Mouse (Mus musculus): ENCODE results near the gene Shank2.
A peak's percentile ranks its signal among the peaks of the same experiment; 100 is the strongest.

Gene Shank2

DNA sequence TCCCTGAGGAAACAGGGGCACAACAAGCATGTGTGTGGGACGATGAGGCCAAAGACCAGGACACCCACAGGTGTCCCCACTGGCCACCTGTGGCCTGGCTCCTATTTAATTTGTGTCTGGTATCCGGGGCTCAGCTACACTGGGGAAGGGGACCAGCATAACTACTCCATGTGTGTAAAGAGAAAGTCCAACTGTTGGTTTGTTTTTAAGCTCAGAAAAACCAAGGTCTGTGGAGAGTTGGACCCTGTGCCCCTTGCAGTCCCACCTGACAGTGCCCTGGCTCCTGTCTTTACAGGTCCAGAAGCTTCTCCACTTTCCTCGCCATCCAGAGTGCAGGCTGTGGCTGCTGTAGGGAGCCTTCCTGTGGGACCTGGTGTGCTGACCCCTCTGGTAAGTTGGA is at the start of gene Shank2:
Gene Shank2, plus strand, starts transcription at position 301 of the 400 bp plus-strand sequence.
- no peak for DNase-seq

GRCm38 (mm10) chr7:143952130-143952529 is 49.6 kb upstream of the Shank2 start:
- DNase-seq = no peak

DNA sequence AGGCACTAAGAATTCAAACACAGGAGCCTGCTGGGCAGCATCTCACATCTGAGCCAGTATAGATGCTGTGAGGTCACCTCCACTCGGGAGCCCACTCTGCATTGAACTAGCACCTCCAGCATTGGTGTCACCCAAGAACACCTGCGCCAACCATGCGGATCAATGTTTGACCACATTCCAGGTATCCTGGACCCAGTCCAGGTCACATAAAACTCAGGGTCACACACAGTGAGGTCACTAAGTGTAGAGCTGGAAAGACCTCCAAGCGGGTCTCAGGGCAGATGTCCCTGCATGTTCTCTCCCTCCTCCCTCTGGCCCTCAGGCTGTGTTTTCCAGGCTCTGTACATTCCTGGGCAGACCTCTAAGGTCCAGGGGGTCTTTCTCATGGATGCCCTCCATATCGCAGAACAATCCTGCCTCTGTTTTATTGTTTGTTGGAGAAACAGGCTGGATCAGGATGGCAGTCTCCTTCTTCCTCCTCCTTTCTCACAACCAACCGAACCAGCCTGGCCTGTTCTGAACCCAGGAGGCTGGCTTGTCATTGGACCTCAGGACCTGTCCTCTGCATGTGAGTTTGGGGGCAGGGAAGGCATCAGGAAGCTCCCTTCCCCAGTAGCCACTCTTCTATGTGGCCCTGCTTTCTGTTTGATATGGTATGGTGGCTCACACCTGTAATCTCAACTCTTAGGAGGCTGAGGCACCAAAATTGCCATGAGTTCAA is 45.0 kb upstream of the Shank2 start:
- DNase-seq = peak; percentile 80 to 86

DNA sequence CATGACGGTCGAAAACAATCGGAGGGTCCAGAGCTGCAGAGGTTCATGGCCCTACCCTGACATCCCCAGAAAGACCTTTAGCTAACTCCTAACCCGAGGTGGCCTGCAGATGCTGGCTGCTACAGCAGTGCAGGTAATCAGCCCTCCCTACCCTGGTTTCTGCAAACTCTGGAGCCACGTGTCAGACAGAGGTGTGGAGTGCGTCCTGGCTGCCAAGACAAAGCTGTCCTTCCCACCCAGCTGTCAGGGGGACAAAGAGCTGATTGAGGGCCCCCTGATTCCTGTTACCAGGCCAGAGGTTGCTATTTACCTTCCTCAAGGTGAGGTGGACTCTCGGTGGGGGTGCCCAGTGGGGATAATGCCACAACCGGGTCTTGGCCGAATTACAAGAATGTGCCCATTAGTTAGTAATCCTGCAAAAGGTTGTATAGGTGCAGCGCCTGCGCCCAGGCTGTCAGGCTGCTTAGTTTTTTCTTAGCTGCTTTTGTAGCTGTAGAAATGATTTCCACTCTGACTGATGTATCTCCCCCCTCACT is 43.6 kb upstream of the Shank2 start:
- DNase-seq = peak; percentile 68 to 81

DNA sequence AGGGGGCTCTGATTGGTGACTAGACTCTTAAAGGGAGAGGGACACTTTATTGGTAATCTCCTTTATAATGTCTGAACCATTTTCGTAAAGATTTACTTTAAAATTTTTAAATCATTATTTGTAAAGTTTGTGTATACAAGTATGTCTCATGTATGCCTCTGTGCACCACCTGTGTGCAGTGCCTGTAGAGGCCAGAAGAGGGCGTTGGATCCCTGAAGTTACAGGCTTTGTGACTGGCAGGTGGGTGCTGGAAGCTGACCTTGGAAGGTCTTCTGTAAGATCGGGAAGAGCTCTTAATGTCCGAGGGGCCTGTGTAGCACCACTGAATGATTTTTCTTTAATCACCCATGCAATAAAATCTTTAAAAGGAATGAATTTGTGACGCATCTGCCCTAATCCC is 37.9 kb upstream of the Shank2 start:
- no peak for DNase-seq

- DNase-seq = no peak
Measured at GRCm38 (mm10) chr7:143966621-143967020, 35.1 kb upstream of the Shank2 start.

DNA sequence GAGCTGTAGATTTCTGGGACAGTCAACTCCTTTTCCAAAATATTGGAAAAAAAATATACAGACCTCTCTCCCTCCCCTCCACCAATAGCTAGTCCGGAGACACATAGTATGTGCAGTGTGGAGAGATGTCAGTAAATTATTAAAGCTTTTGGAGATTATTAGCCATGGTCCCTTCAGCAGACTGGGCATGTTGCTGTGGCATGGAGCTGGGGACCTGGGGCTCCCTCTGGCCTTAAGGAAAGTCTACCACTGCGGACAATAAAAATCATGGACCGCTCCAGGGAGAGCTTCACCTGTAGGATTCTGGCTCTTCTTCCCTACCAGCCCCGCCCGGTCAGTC is 24.3 kb upstream of the Shank2 start:
- DNase-seq = no peak

- peak; percentile 61 to 80 for DNase-seq
Measured at GRCm38 (mm10) chr7:143977831-143978682, 23.7 kb upstream of the Shank2 start.

- DNase-seq = peak; percentile 83 to 91
Measured at GRCm38 (mm10) chr7:143978741-143979371, 22.9 kb upstream of the Shank2 start.

GRCm38 (mm10) chr7:143979986-143980385 is 21.7 kb upstream of the Shank2 start:
- DNase-seq = peak; percentile 47 to 62

GRCm38 (mm10) chr7:143986281-143986680 is 15.4 kb upstream of the Shank2 start:
- DNase-seq = peak; percentile 35 to 80

- peak in 1 of 2 experiments; percentile 49 for DNase-seq
Measured at GRCm38 (mm10) chr7:143991160-143991559, 10.6 kb upstream of the Shank2 start.

- DNase-seq = no peak
Measured at GRCm38 (mm10) chr7:143999073-143999472, 2.7 kb upstream of the Shank2 start.

- no peak for DNase-seq
Measured at GRCm38 (mm10) chr7:144003471-144003870, 1.7 kb downstream of the Shank2 start.

DNA sequence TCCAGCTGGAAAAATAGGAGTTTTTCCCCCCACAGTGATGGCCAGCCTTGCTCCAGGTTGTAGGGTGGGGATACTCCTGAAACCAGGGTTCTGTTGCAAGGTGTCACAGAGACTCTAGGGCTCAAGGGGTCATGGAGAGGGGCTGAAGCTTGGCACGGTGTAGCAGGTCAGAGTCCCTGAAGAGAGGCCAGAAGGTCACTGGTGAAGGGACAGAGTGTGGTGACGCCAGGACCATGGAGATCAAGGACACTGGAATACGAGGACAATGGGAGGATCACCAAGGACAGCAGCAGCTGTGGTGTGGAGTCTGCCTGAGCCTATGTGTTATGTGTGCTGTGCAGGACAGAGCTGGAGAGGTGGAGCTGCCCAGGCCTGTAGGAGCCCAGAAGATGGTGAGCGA is 6.4 kb downstream of the Shank2 start:
- no peak for DNase-seq

- peak; percentile 81 to 93 for DNase-seq
Measured at GRCm38 (mm10) chr7:144008985-144009384, 7.3 kb downstream of the Shank2 start.

GRCm38 (mm10) chr7:144014485-144014884 is 12.8 kb downstream of the Shank2 start:
- DNase-seq = peak; percentile 41 to 75

DNA sequence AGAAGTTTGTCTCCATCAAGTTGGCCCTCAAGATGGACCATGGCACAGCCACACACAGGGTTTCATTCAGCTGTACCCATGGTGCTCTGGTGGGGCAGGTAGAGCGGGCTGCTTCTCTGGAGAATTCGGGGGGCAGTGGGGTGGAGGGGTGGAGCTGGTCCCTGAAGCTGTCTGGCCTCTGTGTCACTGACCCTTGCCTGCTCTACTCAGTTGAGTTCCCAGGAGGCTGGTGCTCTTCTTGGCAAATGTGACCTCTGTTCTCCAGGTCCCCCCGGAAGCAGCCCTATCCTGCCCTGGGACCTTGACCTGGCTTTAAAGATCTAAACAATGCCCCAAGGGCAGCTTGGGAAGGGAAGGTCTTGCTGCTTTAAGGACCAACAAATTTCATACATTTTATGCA is 20.1 kb downstream of the Shank2 start:
- peak; percentile 63 to 87 for DNase-seq

DNA sequence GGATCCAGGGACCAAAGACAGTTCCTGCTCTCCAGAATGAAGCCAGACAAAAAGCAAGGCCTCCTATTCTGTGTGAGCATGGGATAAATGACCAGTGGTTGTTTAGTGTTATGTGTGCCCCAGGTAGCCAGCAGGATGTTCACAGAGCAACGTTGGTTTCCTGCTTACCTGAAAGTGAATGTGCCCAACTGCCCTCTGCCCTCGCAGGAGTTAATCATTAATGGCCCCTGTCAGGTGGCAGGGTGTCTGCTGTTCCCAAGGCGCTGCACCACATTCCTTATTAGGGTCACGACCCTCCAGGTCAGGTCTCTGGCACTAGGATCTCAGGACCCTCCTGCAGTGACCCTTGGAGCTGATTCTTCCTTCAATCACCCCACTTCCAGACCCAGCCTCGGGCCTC is 21.0 kb downstream of the Shank2 start:
- DNase-seq = peak; percentile 85 to 94

- DNase-seq = peak; percentile 57 to 75
Measured at GRCm38 (mm10) chr7:144023561-144023960, 21.8 kb downstream of the Shank2 start.

GRCm38 (mm10) chr7:144026024-144026752 is 24.5 kb downstream of the Shank2 start:
- no peak for DNase-seq

DNA sequence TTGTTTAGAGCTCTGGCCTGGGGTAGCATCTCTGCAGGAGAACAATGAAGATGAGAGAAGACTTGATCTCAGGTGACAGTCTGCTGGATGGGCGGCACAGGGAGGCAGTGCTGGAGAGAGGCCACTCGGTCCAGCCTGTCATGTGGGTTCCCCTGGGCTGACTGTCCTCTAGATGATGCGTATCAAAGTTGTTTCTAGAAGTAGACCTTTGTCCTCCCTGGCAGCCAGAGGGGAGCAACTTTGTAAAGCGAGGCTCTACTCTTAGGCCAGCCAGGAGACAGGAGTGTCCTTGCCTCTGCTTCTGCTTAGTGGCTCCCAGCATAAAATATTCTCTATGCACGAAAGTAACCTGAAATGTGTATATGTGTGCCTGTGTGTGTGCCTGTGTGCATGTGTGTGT is 27.5 kb downstream of the Shank2 start:
- peak; percentile 60 to 75 for DNase-seq

- DNase-seq = no peak
Measured at GRCm38 (mm10) chr7:144030796-144031195, 29.1 kb downstream of the Shank2 start.

Data from kidney, postnatal 25 days (tissue).